Mouse (Mus musculus) bone marrow, adult 2 months (tissue): ENCODE results near the gene Man1b1.

Source experiments
- CTCF ChIP-seq: fragments of 200-500 bp; IDR thresholded peaks from 2 replicates; pipeline ENCODE4 v1.5.1; 2011; ENCODE audit warnings: low read length, control low read depth; ENCODE audit not compliant: control insufficient read depth, insufficient read depth
- POLR2A ChIP-seq: fragments of 200-500 bp; IDR thresholded peaks from 2 replicates; pipeline ENCODE4 v1.6.1; 2011; ENCODE audit warnings: low read depth, mild to moderate bottlenecking, control low read depth, low read length, borderline replicate concordance; ENCODE audit not compliant: control insufficient read depth

DNA sequence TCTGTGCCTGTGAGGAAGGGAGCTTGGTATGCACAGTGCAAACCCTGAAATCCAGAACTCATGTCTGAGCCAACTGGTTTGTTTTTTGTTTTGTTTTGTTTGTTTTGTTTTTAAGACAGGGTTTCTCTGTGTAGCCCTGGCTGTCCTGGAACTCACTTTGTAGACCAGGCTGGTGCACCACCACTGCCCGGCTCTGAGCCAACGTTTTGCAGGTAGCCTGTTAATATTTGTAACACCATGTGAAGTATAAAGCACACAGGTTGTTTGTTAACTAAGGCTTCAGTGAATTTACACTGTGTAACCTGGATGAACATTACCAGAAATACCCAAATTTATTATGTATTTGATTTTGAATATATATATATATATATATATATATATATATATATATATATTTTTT, 6.1 kb upstream of the Man1b1 start:
- TF ChIP-seq POLR2A (no peak), CTCF (no peak)
